Mouse (Mus musculus) bone marrow macrophage, adult 2 months (primary cell): ENCODE measurements around the gene Hap1.

ENCODE experiments used
- CTCF ChIP-seq: IDR thresholded peaks from 2 replicates; pipeline ENCODE4 v1.5.1; 2012; ENCODE audit warnings: low read depth, mild to moderate bottlenecking, low read length, moderate library complexity
- POLR2A ChIP-seq: IDR thresholded peaks from 2 replicates; pipeline ENCODE4 v1.6.1; 2012; ENCODE audit warnings: mild to moderate bottlenecking, low read depth, low read length, borderline replicate concordance

GRCm38 (mm10) chr11:100369145-100369544, 13.2 kb upstream of the Hap1 start:
- TF ChIP-seq POLR2A (no peak), CTCF (no peak)
